Mouse (Mus musculus) heart, adult 18-20 months (tissue): ENCODE results near the gene Nolc1. TPM values are rescaled to one million over a fixed set of nuclear protein-coding genes. Genes with fewer than 3 reads are reported as not detected.

Experiments
- DNase-seq, 2 experiments: peaks; one replicate each; pipeline ENCODE4 v3.0.0; 2021 to 2022; ENCODE audit warnings: mixed read lengths in 1 of 2
- long read RNA-seq, 2 experiments: library from polyadenylated mRNA; stranded (forward); transcript quantifications; one replicate each; pipeline ENCODE4 v2.0.0; 2021
- total RNA-seq, 2 experiments: library from RNA; stranded (reverse); gene quantifications; 2 replicates each; pipeline ENCODE4 v1.2.3; 2021

The Nolc1 gene
- 10 to 100 TPM; 17.9 to 19.1 TPM for total RNA-seq
- long read RNA-seq, experiment 1, transcript Nolc1-203 (13 exons, 3,523 nt): major isoform, 5 of 15 reads
- long read RNA-seq, experiment 1, partial matches to known transcripts: 1 of 15 reads
- long read RNA-seq, experiment 1, other reads (novel, unspliced or antisense): 7 of 15 reads
- long read RNA-seq, experiment 2, partial matches to known transcripts: 6 of 9 reads
- long read RNA-seq, experiment 2, other reads (novel, unspliced or antisense): 2 of 9 reads

DNA sequence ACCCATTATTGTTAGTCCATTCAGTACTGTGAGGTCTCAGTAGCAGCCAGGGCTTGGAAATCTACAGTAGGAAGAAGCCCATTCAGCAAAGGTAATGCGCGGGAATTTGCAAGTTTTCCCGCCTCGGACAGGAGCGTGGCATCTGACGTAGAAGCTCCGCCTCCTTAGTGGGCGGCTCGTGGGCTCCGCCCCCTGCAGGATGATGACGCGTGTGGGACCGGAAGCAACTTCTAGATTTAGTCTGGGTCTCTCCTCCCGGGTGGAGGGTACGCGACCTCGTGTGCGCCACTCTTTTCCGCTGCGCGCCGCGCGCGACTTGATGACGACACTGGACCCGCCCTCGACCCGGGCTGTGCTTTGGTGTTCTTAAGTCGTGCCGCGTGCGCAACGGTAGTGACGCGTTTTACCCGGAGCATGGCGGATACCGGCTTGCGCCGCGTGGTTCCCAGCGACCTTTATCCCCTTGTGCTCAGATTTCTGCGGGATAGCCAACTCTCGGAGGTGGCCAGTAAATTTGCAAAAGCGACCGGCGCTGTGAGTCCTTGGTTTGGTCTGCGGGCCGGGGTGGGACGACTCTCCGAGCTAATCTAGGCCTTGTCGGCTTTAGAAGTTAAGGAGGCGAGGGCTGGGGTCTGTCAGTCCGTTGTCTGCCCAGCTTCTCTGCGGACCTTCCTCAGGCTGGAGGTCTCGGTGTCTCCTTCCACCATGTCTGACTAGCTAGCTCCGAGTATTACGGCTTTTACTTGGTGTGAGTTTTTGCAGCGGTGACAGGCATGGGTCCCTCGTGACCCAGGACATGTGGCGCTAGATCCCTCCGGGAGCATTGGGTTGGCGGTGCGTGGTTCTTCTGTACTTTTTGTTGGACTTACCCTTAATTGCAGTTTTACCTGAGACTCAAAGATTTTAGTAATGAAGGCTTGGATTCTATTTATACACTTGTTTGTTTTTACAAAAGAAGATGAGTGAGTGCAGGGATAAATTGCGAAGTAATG is at the start of gene Nolc1:
Nolc1 (plus strand) TSS at position 248 of the 992 bp plus-strand sequence.
- peak; percentile 99 to 100 for DNase-seq

DNA sequence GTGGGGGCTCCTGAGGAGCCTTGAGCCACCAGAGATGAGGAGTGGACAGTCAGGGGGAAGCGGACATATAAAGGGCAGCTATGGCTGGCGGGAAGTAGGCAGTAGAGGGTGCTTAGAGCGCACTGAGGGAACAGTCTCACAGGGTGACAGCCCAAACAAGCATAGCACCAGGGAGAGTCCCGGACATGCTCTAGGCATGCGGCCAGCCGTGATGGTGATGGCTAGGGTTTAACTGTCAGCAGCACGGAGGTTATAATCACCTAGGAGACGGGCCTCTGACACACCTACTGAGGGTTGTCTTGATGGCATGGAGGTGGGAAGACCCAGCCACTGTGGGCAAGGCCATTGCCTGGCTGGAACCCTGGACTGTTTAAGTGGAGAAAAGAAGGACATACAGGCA is 49.1 kb upstream of the Nolc1 start:
- no peak for DNase-seq

DNA sequence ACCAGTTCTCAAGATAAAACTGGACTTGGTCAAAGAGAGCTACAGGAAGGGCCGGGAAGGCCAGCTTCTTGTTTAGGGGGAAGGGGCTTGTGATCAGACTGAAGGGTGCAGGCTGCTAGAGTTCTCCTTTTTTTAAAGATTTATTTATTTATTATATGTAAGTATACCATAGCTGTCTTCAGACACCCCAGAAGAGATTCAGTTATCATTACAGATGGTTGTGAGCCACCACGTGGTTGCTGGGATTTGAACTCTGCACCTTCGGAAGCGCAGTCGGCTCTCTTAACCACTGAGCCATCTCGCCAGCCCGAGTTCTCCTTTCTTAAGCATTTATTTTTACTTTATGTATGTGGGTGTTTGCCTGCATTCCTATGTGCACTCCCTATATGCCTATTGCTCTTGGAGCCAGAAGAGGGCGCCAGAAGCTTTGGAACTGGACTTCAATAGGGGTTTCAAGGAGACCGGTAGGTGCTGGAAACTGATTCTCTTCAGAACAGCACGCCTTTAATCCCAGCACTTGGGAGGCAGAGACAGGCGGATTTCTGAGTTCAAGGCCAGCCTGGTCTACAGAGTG is 46.8 kb upstream of the Nolc1 start:
- DNase-seq: no peak

DNA sequence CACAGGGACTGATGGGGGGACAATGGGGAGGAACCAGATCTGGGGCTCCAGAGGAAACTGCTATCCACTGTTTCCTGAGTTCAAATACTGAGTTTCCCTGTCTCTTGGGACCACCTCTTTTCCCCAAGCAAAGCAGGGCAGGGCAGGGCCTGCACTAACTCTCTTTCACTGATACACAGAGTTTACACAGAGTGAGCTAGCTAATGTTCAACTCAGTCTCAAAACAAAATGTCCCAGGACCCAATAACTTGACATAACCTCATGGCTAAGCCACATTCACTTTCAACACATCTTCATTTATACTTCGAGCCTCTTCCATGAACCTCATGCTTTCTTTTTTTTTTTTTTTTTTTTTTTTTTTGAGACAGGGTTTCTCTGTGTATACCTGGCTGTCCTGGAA is 46.0 kb upstream of the Nolc1 start:
- DNase-seq: no peak

DNA sequence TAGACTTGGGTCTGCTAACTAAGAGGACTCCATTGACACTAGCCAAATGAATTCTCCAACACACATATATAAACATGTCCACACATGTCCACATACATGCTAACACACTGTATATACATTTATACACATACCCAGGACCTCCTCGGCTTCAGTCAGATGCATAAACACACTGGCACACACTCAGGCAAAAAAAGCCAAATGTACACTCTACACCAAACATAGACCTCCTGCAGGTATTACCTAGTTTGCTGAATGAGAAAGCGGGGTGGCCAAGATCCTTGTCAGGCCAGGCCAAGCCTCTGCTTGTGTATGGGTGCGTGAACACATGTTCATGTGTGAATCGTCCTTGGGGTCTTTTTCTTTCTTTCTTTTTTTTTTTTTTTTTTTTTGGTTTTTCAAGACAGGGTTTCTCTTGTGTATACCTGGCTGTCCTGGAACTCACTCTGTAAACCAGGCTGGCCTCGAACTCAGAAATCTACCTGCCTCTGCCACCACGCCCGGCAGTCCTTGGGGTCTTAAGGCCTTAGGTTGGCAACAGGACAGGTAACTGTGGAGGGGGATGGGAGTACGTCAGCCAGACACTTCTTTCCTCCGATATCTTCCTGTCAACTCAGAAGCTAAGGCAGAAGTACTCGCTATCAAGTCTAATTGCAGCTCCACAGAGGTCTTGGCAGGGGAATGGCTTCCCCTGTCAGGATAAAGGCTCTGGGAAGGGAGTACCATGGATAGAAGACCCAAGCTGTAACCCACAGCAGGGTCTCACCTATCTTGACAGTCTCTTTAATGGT is 45.3 kb upstream of the Nolc1 start:
- no peak for DNase-seq

DNA sequence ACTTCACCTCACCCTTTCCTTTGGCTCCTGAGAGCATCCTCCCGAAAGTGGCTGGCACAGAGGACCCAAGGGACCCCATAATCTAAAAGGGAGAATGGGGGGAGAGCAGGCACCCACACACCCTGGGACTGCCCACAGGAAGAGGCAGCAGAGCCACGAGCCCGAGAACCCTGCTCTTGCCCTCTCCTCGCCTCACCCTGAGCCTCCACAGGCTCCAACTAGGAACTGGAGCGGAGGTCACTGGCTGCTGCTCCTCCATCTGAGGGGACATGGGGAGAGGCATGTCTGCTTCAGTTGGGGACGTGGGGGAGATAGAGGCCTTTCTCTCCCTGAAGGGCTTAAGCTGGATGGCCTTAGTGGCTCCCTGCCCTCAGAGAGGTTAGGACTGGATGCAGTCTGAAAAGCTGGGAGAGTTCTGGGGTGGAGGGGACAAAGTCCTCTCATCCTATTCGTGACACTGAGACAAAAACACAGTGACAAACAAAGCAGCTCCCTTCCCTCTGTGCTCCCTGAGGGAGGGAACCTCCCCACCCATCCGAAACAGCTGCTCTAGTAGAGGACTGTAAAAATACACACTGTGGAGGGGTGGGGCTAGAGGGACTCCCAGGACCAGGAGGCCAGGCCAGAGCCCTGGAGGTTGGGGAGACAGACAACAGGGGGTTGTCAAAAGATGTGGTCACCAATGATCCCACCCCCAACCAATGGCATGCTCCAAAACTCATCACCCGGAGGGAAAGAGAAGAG is 43.8 kb upstream of the Nolc1 start:
- peak in 1 of 2 experiments; percentile 33 for DNase-seq

DNA sequence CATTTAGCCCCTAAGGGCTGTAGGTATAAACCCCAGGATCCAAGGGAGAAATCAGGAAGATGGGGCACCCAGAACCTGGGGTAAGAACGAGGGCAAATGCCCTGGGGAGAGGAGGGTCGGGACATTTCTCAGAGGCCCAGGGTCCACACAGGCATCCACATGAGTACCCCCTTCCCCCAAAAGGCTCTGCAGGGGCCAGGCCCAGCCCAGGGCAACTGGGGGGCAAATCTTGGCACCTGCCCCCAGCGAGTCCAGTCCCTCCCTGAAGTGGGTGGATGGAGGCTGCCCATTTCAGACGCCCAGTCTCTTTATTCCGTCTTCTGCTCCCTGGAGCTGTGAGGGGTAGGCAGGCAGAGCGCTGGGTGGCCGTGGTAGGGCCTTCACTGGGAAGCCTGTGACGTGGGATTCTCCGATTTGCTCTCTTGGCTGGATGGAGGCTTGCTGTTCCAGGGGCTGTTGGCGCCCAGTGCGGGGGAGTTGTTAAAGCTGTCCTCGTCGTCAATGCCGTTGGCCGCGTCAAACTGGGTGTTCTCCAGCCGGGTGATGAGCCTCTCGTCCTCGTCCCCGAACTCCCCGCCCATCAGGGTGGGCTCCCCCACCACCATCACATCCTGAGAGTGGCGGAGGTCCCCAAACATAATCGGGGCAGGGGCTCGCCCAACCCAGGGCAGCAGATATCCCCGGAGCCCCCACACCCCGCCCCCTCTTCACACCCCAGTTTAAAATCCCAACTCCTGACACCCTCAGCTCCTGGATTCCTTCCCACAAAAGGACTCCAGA is 42.7 kb upstream of the Nolc1 start:
- DNase-seq: no peak

DNA sequence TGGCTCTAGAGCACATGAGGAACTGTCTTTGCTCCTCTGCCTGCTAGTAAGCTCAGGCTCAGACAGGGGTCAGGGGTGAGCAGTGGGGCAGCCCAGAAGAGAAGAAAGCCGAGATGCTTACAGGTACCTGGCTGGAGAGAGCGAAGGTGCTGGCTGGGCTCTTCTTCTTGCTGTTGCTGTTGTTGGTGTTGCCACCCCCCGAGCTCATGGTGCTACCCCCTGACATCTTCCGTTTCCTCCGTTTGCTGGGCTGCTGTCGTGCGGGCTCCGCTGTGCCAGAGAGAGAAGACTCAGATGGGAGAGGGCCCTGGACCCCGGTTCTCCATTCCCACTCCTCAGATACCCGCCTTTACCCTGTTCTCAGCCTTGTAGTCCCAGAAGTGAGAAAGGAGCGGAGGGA is 41.8 kb upstream of the Nolc1 start:
- no peak for DNase-seq

DNA sequence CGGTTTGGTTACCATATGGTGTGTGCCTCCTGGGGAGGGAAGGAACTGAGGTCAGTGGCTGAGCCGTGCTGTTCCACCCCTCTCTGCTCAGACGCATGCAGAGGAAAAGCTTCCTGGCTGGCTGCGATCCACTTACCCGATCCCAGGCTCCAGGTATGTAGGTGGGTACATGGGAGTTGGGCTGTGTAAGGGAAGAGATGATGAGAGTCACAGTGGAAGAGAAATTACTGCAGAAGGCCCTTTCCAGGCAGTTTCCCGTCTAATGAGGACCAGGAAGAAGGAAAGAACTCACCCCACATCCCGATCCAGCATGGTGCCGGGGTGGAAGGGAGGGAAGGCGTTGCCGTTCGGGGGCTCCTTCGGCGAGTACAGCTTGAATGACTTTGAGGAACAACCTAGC is 39.7 kb upstream of the Nolc1 start:
- no peak for DNase-seq

DNA sequence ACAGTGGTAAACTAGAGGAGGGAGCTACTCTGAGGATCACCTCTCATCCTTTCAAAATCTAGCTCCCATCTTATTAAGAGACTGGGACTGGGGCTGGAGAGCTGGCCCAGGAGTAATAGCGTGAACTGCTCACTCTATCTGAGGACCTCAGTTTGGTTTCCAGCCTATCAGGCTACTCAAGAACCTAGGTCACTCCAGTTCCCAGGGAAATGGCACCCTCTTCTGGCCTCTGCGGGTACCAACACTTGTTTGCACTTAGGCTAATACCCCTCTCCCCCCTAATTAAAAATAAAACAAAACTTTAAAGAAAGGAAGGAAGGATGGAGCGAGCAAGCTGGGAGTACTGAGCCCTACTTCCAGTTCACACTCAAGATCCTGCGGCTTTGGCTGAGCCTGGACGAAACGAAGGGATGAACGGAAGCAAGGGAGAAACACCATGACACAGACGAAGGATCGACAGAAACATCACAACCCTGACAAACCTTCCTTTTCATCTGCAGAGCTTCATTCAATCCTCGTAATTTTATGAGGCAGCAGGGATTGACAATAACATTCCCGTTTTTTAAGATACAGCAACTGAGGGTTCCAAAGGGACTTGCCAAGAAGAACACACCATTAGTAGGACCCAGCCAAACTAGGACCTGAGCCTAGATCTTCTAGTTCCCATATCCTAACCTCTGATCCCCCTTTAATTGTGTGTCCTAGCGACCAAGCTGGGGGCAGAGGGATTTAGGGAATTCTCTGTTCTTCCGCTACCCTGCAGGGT is 39.0 kb upstream of the Nolc1 start:
- peak in 1 of 2 experiments; percentile 30 for DNase-seq

DNA sequence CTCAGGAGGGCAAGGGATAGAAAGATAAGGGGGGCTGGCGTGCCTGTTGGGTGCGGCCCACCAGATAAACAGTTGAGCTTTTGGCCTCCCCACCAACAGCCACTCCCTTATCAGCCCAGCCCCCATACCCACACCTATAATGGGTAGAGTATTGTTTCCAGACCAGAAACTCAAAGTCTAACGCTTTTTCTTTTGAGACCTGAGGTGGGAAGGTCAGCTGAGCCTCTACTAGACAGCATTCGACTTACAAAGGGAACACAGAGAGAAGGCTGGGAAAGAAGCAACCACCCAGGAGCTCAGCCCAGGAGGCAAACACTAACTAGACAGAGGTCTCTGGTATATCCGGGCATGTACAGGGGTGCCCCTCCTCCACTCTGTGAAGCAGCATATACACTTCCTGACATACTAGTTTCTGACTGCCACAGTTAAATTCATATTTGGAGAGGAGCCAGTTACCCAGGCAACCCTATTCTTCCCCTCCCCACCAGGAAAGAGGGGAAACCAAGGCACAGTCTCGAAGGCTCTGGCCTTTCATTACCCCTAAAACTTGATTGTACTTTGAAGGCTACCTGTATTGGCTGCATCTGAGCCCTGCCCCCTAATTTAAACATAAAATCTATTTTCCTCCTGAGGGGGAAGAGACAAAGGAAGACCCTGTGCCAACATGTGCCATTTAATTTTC is 38.3 kb upstream of the Nolc1 start:
- no peak for DNase-seq

DNA sequence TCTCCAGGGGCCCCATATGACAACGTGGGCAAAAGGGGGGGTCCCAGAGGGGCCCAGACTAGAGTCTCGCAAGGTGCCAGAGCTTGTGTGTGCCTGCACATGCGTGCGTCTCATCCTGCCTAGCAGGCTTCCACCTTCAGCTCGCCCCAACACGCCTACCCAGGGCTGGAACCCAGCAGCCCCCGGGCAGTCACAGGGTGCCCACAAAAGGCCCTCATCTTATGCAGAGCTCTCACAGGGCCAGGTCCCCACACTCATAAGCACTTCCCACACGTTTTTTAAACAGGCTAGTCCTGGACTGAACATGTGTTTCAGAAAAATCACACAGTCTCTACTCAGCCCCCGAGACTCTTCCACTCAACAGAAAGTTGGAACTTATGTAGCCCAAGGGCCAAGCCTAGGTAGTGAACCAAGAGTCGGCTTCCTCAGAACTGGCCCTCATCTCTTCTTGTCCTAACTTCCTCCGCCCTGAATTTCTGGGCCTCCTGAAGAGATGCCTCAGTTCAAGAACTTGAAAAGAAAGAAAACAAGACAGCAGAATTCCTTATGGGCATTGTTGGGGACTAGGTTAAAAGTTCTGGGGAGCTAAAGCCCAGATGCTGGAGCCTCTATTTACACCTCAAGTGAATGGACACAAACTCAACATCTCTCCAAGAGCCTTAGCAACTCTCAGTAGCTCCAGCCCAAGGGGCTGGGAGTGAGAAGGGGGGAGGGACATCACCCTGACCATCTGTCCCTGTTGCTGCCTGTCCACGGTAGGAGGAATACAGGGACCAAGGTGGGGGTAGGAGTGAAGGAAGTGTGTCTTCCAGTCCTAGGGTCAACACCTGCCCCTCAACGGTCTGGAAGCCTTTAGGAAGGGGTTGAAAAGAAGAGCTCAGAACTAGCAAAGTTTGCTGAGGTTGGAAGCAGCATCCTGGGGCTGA is 37.5 kb upstream of the Nolc1 start:
- DNase-seq: no peak

DNA sequence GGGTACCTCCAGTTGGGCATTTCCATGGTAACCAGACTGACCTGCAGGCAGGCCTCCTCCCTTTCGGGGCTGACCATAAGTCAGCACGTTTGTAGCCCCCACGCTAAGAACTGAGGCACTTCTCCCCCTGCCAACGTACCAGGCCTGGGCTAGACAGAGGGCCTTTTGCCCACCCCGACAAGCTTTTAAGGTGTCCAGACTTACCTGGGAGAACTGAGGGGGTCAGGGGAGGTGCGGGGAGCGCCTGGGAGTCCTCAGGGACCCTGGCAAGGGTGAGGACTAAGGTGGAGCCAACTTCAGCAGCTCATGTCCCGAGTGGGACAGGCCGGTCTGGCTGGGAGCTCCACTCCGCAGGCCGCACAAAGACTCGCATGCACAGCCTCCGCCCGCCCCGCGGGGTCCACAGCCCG is 36.8 kb upstream of the Nolc1 start:
- DNase-seq: peak; percentile 27 to 40

DNA sequence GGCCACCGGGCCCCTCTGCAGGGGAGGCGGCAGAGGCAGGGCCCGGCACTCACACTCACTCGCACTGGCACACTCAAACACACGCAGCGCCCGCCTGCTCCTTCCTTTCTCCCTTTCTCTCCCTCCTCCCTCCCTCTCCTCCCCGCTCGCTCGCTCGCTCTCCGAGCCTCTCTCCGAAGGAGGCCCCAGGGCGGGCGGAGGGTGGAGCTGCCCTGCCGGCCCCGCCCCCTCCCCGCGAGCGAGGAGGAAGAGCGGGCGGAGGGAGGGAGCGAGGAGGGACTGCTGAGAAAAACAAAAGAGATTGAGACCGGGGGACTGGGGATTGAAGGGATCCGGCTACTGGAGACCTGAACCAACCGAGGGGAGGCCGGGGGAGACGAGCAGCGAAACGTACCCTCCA is 36.2 kb upstream of the Nolc1 start:
- peak; percentile 90 to 93 for DNase-seq

DNA sequence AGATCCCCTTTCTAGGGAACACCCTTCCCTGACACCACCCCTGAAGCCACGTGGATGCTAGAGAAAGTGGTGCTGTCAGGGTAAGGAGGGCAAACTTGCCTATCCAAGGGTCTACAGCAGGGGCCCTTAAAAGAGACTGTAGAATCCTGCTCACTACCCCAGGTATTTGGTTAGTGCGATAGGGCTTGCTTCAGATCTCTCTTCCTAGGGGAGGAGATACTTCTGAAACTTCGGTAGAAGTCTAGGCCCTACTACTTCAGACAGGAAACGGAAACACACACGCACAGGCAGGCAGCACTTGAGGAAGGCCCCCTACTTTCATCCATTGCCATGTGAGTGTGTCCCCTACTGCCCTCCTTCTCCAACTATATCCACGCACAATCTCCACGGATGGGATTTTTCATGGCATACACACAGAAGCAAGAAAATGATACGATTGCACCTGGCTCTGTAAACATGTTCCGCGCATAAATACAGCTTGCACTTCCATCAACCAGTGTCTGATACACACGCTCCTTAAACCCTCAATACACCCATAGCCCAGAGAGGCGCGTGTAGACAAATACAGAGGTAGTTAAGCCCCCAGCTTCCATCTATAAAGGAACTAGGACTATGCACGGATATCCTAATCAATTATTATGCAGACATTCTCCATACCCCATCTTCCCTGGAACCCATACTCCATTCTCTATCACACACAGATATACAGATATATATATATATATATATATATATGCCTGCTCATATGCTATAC is 35.3 kb upstream of the Nolc1 start:
- peak in 1 of 2 experiments; percentile 51 for DNase-seq

DNA sequence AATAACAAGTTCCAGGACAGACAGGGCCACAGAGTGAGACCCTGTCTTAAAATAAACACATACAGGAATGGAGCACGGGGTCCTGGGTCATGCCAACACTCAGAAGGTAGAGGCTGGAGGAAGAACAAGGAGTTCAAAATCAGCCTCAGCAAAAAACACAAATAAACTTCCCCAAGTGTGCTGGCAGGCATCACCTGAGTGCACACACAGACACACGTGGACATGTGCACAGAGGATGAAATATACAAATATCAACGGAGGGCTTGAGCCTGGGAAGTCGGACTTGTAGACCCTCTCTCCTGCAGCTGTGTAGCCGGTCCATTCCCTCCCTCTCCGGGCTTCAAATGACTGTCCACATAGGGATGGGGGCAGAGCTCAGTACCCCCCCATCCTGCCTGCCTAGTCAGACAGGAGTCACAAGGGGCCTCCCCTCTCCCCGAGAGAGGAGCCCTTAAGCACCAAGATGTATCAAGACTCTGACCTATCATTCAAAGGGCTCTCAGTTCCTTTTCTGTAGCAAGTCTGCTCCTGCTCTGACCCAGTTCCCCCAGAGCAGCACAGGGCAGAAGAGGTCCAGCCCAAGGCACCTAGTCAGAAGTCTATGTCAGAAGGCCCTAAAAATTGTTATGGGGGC is 34.2 kb upstream of the Nolc1 start:
- DNase-seq: peak in 1 of 2 experiments; percentile 22
